Mouse (Mus musculus): ENCODE measurements around the gene Naaladl2.

Gene Naaladl2

DNA sequence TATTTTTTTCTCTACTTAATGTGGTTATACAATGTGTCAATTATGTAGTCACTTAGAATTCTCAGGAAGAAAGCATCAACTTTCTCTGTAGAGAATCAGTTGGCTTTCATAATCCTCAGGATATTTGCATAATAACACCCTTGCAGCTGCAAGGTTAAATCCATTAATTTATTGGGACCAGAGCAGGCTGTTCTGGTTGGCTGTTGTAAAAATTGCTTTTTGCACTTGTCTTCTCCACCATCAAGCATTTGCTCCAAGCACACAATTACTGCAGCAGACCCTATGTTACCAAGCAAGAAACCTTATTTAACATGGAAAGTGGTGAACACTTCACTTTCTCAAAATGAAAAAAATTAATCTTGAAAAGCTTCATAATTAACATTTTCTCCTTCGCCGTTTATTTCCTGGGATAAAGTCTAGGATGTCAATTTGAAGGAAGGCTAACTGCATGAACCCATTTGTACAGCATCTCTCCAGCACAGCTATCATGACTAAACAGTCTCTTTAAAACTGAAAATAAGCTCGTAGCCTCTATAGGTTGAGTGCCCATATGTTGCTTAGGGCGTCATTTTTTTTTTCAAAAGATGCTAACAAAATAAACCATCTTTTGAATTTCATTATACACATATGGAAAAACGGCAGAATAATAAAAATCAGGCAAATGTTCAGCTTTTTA is 205.4 kb downstream of the Naaladl2 start:
- DNase-seq = no peak

GRCm38 (mm10) chr3:24921811-24922210 is 222.2 kb downstream of the Naaladl2 start:
- DNase-seq = no peak

GRCm38 (mm10) chr3:24921401-24921800 is 222.7 kb downstream of the Naaladl2 start:
- peak; percentile 47 for DNase-seq

GRCm38 (mm10) chr3:24905425-24905960 is 238.6 kb downstream of the Naaladl2 start:
- no peak for DNase-seq

DNA sequence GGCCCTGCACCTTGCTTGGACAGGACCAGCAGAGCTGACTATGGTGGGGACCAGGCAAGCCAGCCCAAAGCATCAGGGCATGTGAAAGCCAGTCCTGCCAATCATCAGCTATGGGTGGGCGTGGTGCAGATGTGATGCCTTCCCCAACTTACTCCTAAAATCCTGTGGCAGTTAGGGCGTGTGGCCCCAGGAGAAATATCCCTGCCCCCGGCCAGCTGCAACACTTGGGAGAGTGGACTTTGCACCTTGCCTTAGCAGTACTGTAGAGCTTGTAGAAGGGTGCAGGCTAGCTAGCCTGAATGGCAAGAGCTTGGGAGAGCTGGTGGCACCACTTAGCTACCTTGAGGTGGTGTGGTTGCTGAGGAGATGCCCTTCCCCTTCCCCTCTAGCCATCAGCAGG is 255.3 kb downstream of the Naaladl2 start:
- DNase-seq = no peak

- DNase-seq = no peak
Measured at GRCm38 (mm10) chr3:24872254-24872653, 271.8 kb downstream of the Naaladl2 start.

DNA sequence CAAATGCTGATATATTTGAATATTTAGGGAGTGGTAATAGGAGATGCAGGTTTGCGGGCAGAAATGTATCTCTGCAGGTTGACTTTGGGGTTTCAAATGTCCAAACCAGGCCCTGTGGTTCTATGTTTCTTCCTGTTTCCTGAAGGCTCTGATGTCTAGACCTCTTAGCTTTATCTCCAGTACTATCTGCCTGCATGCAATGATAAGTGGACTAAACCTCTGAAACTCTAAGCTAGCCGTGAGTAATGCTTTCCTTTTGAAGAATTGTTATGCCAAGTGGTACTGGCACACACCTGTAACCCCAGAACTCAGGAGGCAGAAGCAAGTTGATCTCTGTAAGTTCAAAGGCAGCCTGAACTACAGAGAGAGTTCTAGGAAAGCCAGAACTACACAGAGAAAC is 291.1 kb downstream of the Naaladl2 start:
- no peak for DNase-seq

DNA sequence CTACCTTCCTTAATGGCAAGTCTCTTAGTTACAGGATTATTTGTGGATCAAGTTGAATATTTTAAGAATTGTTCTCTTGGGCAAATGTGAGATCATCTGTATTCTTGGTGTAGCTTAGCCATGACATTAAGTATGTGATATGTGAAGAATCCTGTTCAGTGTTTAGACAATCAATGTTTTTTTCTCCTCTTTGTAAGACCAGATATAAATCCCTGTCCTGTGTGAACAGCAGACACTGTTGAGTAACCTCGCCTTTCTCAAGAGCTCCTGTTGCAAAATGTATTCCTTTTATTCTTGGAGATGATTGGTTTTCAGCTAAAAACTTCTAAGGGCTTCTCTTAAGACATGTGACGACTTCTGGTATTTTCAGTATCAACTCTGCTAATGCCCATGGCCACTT is 347.3 kb downstream of the Naaladl2 start:
- DNase-seq = no peak

- no peak for DNase-seq
Measured at GRCm38 (mm10) chr3:24787451-24788148, 356.5 kb downstream of the Naaladl2 start.

GRCm38 (mm10) chr3:24784108-24784507 is 360.0 kb downstream of the Naaladl2 start:
- no peak for DNase-seq

- DNase-seq = peak; percentile 70
Measured at GRCm38 (mm10) chr3:24783462-24783829, 360.6 kb downstream of the Naaladl2 start.

DNA sequence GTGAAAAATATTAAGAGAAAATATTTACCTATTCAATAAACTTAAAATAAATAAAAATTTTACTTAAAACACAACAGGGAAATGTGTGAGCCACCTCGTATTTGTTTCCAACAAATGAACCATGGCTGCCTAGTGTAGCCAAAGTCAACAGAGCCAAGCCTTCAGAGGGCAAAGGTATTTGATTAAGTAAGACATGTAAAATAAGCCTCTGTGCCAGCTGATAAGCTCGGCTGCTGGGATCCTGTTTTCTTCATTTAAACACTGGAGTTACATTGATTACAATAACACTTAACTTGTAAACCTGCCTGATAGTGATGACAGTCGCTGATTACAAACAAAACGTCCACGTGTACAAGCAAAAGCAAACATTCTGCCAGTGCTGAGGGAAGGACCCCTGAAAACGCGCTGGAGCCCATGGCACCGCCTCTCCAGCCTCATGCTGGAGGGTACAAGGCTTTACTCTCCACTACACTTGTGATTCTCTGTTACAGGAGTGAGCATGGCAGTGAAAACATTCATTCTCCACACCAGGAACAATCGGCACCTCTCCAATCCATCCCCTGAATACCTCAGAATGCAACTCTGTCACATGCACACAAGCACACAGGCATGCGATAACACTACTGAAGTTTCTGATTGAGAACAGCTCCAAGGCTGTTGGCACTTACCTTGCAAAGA is 361.1 kb downstream of the Naaladl2 start:
- peak; percentile 17 for DNase-seq

GRCm38 (mm10) chr3:24781687-24782086 is 362.4 kb downstream of the Naaladl2 start:
- no peak for DNase-seq

- DNase-seq = peak; percentile 3
Measured at GRCm38 (mm10) chr3:24778416-24778815, 365.6 kb downstream of the Naaladl2 start.

DNA sequence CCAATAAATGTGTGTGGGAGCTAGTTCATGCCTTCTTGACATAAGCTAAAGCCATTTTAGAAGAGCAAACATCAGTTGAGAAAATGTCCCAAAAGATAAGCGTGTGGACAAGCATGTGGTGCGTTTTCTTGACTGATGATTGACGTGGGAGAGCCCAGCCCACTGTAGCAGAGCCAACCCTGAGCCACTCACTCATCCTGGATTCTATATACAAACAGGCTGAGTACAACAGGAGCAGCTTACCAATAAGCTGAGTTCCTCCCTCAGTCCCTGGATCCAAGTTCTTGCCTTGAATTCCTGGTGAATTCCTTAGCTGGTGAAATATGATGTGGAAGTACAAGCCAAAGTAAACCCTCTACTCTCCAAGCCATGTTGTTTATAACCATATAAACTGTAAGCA is 395.0 kb downstream of the Naaladl2 start:
- DNase-seq = no peak

DNA sequence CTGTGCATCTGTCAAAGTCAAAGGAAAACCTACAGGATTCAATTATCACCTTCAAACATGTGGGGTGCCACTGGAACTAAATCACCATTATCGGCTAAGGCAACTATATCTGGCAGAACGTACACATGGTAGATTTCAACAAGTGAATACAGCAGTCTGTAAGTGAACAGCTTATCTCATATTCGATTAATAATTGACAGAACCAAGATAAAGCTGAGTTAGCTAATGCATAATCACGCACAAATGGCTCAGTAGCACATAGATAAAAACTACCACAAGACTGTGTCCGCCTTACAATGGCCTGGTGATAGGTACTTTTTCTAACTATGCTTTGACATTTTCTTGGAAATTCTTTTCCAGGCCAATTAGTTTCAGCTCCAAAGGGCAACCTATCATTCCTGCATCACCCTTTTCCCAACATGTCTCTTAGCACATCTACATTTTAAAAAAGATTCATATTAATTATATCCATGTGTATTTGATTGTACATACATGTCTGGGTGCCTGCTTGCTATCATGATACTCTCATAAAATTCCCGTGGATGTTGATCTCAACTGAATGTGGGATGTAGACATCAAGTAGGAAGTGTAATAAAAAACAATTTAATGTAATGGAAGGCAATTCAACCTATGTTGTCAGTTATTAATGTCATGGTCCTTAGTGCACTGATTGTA is 396.7 kb downstream of the Naaladl2 start:
- DNase-seq = no peak

DNA sequence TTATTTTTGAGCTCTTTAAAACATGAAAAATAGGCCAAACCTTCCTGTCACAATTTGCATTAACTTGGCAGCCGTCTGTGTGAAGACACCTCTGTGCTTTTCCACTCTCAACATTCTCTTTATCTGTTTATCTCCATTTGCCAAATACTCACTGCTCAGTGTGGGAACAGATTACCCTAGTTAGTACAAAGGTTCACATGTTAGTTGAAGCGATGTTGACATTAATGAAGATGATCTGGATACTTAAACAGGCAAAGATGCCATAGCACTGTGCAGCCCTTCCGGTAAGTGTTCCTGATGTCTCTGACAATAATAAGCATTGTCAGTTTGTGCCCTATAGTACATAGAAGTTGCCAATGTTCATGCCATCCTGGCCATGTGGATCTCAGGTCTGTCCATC is 400.1 kb downstream of the Naaladl2 start:
- DNase-seq = no peak

DNA sequence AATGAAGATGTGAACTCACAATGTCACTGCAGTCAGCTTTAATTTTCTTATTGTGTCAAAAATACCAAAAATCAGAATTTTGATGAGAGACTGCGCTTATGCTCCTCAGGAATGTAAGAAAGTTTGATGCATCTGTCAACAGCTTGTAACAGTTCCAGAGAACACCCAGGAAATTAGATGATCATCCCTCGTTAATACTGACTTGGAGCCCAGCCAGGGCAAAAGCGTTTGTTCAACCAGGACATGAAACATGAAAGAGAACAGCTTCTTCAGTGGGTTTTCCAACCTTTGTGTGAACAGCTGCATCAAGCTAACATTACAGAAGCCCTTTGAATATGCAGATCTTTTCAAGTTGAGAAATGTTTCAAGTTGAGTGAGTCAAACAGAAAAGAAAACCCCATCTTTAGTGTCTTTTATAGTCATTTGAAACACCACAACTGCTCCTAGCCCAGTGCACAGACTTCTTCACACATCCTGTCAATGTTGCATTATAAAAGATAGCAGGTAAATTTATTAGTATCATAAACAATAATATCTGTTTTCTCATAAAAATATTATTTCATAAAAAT is 424.8 kb downstream of the Naaladl2 start:
- no peak for DNase-seq

DNA sequence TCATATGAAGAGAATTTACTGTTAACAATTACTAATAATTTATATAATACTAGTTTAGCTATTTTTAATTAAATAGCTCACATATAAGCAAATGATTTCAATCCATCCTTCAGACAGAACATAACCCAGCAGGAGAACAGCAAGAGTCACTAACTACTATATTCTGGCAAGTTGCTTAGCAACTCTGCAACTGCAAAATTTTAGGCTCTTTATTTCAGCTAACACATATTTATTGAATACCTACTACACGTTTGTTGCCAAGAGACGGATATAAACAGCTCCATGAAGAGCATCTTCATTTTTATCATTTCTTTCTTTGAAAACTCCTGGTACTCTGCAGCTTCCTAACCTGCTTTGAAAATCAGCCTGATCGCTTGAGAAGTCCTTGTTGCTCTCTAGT is 429.3 kb downstream of the Naaladl2 start:
- DNase-seq = no peak

- DNase-seq = no peak
Measured at GRCm38 (mm10) chr3:24705778-24706423, 438.2 kb downstream of the Naaladl2 start.

GRCm38 (mm10) chr3:24690162-24690915 is 453.7 kb downstream of the Naaladl2 start:
- DNase-seq = peak; percentile 5

GRCm38 (mm10) chr3:24670500-24670899 is 473.6 kb downstream of the Naaladl2 start:
- DNase-seq = no peak

Data from kidney, adult 9 months (tissue).